Mouse (Mus musculus) liver, adult 2 months (tissue): Measurements from ENCODE around the gene Gm21969.

Experiments
- CTCF ChIP-seq: fragments of 200-500 bp; IDR thresholded peaks from 2 replicates; pipeline ENCODE4 v1.5.1; 2011; ENCODE audit warnings: low read depth, low read length, control low read depth
- POLR2A ChIP-seq: fragments of 200-500 bp; IDR thresholded peaks from 2 replicates; pipeline ENCODE4 v1.6.1; 2011; ENCODE audit warnings: low read length, control low read depth; ENCODE audit not compliant: insufficient read depth; ENCODE audit errors: extremely low read depth

- TF ChIP-seq POLR2A (no peak), CTCF (no peak)
Measured at GRCm38 (mm10) chr4:139689627-139690269, 86.8 kb downstream of the Gm21969 start.
